Mouse (Mus musculus) 3134 (cell line): ENCODE data around the gene S100a3.

ENCODE experiments used
- DNase-seq: peaks from one replicate; pipeline ENCODE4 v3.0.0-alpha.2; 2011; ENCODE audit warnings: low spot score; ENCODE audit not compliant: insufficient read length; ENCODE audit errors: extremely low read depth

S100a3 gene

DNA sequence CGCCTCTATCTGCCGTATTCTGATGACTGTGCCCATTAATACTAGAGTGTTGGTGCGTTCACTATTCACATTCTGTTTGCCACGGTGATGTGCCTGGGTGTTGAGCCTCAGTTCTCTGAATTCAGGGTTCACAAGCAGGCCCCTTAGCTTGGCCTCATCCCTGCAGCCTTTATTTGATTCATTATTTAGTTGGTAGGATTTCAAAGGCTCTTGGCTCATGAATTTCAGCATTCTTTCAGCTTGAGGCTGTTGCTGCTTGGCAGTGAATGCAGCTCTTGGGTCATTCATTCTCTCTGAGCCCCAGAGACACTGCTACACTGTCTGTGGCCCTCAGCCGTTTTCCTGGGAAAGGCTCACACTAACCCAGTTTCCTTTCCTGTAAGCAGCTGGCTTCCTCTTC lies 4.4 kb upstream of the S100a3 start:
- DNase-seq, result peak; percentile 23

DNA sequence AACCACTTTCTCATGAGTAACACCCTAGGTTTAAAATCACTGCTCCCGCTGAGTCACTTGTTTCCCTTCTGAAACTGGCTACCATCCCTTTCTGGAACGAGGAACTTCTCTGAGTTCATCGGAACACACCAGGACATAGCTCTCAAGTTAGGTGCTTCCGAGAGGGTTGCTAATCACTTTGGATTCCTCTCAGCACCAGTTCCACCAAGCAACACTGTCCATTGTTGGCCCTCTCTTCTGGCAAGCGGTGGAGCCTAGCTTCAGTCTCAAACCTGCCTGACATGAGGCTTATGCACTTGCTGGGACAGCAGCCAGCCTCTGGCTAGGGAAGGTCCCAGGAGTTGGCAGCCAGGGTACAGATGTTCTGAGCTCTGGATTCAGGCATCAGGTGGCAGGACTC lies 14.3 kb downstream of the S100a3 start:
- peak; percentile 71 for DNase-seq

DNA sequence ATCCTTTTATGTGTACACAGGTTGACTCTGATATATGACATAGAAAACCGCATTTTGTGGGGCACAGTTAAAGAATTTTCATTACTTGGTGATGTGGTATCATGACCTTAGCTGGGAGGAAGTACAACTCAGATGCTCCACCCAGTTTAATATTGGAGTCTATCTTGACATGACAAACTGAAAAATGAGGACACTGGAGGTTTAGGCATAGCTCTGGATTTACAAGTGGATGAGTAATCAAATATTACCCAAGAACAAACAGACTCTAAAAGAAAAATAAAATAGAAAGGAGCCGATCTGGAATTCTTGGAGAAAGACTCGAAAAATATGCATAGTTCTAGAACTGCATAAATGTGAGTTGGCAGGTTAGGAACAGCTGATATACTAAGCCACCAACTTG lies 14.9 kb downstream of the S100a3 start:
- peak; percentile 41 for DNase-seq

DNA sequence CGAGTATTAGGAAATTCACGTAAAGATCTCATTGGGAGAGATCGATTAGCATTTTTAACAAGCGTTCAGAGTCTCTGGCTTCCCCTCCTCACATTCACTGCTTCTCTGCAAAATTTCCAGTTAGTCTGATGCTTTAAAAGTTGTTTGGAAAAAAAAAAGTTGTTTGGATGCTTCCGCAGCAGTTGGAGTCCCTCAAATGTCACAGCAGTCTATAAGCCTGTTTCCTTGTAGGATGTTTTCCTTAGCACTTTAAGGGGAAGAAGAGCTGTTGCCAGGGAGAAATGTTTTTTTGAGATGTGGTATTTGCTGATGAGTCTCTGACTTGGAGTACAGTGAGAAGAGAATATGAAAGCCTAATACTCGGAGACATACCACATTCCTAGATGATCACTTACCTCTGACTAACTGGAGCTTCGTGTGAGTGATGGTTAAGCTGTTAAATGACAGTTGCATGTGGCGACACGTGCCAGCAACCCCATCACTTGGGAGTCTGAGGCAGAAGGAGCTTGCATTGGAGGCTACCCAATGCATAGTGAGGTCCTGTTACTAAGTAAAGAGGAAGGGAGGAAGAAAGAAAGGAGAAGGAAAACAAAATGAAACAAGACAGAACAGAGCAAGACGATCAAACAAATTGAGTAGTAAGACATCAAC lies 16.1 kb downstream of the S100a3 start:
- no peak for DNase-seq

DNA sequence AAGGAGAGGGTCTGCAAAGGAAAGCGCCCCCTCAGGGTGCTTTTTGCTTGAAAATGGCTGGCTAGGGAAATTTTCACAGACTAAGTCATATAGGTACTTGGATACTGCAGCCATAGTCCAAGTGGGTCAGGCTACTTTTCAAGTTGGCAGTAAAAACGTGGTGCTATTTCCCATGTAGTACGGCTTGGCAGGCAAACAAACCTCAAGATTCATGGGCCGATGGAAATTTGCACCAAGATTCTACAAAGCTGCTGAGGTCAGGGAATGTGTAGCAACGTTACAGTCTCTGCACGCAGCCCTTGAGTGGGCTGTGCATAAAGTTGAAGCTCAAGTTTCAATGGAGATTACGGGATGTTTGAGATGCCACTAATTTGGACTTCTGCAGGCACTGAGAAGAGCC lies 19.1 kb downstream of the S100a3 start:
- peak; percentile 40 for DNase-seq

DNA sequence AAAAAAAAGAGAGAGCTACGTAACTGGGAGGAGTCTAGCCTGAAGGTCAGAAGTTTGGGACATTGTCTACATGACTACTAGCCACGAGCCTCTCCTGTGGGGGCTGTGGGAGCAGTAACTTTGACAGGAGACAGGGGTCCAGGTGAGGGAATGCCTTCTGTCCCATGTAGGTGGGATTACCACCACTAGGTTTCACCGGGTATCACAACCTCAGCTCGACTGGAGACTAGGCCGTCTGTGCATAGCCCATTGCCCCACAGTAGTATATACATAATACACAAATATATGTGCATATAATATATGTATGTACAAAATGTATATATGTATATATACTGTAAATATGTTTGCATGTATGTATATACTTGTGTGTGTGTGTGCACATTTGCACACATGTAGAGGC lies 20.8 kb downstream of the S100a3 start:
- DNase-seq, result no peak

DNA sequence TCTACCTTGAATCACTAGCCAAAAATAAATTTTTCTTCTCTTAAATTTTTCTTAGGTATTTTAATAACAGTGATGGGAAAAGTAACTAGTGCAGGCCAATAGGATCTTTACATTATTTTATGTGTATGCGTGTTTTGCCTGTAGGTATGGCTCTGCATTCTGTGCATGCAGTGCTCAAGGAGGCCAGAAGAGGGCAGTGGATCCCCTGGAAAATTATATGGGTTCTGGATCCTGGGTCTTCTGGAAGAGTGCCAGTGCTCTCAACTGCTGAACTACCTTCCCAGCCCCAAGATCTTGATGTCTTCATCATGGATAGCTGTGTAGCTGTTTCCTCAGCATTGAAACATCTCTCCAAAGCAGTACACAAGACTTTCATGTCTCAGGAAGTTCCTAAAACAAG lies 21.8 kb downstream of the S100a3 start:
- no peak for DNase-seq

DNA sequence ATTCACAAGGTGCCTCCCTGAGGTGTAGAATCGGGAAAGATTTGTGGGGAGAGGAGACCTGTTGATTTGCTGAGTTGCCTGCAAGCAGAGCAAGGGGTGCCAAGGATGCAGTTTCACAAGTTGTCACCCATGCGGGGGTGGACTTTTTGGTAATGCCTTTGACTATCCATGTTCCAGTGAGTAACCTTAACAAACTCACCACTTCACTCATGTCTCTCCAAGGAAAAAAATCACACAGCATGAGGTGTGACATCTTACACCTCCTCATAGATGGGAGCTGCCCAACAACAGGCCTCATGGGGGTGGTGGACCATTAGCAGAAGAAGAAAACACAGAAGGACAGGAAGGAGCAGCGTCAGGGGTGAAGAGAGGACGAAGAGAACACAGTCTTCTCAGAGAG lies 22.2 kb downstream of the S100a3 start:
- DNase-seq, result no peak

DNA sequence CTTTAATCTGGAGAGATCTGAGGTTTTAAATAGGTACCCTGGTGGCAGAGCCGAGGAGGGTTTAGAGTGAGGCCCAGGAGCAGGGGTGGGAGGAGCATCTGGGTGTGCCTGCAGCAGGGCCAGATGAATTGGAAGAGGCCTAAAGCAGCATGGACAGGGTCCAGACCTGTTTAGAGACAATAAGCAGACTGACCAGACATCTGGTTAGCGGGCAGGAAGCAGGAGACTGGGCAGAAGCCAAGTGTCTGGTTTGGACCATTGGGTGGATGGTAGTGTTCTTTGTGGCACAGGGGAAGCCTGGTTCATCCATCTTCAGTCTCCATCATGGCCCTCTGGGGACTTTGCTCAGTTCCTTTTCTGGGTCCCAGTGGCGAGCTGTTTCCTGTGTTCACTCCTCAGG lies 23.5 kb downstream of the S100a3 start:
- peak; percentile 75 for DNase-seq

DNA sequence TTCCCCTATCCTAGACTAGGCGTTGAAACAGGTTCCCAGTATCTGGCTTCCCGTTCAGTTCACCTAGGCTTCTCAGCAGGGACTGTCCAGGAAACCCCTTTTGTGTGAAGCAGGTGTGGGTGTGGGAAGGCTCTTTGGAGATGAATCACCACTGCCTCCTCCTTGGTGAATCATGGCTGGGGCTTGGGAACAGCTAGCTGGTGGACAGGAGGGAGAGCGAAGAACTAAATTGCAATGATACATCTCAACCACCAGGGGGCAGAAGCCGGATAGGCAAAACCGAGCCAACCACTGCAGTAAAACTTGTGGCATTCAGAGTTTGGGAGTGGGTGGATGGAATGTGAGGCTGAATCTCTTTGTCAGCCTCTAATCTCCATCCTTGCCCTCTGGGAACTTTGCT lies 25.2 kb downstream of the S100a3 start:
- DNase-seq, result peak; percentile 72

DNA sequence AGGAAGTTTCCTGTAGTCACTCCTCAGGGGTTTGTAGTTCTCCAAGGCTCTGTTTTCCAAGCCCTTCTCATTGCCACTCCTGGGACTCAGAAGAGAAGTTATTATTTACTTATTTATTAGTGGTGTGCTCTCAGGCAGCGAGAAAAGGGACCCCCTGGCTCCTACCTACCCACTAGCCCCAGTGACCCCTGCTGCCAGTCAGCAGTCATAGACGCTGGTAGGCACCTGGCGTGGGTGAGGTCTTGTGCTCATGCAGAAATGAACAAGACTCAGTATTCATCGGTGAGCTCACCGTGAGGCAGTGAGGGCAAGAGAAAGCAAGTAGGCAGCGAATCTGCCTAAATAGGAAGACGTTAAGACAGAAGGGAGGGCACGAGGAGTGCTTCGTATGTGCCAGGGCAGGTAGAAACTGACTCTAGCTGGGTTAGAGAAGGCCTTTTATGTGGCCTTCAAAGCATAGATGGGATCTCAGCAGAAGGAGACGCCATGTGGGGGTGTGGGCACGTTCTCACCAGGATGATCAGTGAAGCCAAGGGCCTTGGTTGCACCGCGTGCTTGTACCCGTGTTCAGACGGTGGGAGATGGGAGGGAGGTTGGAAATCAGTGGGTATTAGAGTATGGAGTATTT lies 25.8 kb downstream of the S100a3 start:
- DNase-seq, result peak; percentile 72

DNA sequence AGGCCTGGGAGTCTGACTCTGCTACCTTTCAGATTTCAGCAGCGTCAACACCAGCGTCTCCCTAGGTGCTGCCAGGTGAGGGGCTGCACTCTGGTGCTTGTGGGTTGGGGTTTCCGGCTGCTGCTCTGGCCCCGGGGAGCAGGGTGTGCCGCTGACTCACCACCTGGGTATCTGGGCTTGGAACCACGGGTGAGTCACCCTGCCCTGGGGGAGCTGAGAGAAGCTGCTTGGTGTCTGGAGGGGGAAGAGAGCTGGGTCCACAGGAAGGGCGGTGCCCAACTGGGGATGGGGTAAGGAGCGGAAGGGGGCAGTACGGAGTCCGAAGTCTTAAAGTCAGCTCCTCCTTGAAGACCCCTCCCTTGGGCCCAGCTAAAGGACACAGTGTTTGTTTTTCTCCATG lies 26.5 kb downstream of the S100a3 start:
- peak; percentile 98 for DNase-seq

DNA sequence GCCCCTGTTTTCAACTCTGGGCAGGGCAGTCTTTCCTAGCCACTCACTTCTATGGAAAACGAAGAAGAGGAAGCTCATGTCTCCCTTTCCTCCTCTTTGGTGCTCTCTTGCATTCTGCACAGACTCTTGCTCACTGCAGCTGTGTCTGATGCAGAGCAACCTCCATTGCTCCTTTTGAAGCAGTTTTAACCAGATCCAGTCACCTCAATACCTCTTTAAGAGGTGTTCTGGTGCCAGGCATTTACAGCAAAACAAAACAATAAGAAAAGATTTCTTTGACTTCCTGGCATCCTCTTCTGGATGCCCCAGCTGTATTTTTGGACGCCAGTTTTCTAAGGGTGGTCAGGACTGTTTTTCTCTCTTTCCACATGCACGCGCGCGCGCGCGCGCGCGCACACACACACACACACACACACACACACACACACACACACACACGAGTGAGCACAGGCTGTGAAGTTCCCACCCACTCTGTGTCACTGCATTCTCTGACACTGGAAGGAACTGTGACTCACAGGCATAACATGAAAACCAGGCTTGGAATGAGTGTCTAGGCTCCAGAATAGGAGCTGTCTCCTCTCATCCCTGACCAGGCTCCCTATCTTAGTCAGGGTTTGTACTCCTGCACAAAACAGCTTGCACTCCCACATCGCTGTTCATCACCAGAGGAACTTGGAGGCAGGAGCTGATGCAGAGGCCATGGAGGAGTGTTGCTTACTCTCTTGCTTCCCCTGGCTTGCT lies 27.2 kb downstream of the S100a3 start:
- DNase-seq, result peak; percentile 88

DNA sequence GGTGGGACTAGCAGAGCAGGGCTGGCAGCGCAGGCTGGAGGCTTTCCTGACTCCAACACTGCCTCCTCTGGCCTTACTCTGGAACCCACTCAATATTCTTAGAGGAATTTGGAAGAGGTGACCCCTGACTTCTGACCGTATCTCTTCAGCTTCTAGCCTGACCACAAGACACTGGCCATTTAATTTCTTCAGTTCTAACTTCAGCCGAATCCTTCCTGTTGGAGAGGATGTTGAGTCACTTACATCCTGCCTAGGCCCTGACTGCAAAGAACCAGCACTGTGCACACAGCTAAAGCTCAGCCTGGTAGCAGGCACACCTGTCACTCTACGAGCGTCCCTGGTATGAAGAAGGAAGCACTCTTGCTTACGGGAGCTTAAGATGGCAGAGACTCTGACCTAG lies 29.0 kb downstream of the S100a3 start:
- DNase-seq, result peak; percentile 53

DNA sequence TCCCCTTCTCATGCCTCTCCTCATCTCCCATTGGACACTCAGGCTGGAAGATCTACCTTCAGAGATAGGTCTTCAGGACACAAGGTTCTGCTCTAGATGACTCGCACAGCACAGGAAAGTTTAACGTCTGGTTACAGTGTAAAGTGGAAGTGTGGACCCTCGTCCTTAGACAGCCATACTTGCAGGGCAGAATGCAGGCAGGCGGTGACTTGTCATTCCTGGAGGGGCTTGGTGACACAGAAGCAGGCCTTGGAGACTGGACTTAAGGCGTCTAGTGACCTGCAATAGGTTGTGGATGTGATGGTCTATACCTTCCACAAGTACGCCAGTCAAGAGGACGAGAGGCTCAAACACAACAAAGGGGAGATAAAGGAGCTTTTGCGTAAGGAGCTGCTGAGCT lies 29.6 kb downstream of the S100a3 start, which contains the start of gene S100a2:
S100a2 (plus strand) TSS at position 301 of the 400 bp plus-strand sequence.
- DNase-seq, result no peak

DNA sequence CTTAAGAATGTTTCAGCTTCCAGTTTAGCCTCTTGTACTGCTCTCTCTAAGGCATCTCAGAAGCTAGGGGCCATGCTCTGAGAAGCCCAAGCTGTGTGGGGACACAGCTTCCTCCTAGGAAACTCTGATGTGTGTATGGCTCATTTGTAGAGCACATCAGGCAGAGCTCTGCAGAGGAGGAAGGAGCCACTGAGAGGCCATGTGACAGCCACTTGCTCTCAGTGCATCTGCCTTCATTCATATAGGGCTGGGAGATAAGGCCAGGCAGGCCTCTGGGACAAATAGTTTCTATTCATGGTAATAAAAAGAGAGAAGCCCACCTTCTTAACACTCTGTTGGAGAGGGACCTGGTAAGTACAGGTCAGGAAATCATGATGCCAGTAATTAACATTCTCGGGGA lies 34.1 kb downstream of the S100a3 start:
- no peak for DNase-seq

DNA sequence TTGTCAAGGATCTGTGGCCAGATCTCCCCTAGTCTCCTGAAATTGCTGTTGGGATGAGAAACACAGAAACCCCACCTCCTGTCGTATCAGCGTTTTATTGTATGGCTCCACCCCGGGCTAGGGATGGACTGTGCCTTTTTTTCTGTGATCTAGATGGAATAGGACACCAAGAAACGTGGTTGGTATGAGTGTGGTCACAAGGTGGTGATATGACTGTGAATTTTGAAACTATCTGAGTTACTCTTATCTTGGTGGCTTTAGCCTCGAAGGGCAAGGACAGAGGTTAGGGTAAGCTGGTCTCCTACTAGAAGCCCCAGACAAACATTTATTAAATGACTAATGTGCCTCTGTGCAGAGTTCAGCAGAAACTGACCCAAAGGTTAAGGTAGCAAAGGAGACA lies 35.2 kb downstream of the S100a3 start:
- no peak for DNase-seq

DNA sequence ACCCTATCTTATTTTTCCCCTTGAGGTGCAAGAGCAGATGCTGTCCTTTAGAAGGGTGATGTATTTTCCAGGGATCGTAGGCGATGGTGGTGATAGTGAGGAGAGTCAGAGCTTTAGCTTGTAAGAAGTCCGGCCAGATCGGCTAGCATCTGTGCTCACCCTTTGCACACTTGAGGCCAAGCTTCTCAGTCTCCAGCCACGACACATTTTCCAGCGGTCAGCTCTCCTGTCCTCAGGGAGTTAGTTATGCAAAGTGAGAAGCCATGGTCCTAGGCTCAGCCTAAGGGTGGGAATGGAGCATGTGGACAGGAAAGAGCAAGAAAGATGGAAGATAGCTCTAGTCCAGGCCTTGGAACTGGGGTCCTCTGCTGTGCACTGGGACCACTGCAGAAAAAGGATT lies 36.4 kb downstream of the S100a3 start:
- DNase-seq, result no peak

DNA sequence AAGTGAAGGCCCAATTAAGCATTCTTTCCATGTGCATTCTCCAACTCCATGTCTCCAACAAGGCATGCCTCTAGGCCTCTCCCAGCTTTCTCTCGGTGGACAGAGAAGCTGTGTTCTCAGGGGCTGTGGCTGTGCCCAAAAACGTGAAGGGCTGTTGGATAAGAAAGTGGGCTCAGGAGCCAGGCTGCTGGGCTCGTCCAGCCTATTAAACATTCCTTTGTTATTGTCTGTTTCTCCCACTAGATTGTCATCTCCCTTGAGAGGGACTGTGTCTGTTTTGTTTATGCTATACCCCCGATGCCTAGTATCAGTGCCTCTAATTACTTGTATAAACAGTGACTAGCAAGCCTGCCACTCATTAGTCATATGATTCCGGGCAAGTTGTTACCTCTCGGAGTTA lies 37.4 kb downstream of the S100a3 start:
- no peak for DNase-seq

DNA sequence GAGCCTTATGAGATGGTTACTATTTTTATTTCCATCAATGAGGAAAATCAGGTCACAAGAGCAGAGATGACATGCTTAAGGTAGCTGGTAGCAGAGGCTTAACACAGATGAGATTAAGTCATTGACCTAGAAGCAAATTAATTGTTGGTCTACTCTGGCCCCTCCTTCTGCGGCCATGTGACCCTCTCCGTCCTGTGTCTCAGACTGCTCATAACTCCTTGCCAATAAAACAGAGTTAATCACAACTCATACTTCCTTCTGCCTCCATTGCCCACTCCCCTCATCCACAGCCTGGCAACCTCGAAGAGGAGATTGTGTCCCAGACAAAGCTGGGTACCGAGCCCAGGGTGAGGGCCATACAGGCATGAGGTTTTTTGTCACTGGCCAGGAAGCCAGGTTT lies 37.8 kb downstream of the S100a3 start:
- no peak for DNase-seq

DNA sequence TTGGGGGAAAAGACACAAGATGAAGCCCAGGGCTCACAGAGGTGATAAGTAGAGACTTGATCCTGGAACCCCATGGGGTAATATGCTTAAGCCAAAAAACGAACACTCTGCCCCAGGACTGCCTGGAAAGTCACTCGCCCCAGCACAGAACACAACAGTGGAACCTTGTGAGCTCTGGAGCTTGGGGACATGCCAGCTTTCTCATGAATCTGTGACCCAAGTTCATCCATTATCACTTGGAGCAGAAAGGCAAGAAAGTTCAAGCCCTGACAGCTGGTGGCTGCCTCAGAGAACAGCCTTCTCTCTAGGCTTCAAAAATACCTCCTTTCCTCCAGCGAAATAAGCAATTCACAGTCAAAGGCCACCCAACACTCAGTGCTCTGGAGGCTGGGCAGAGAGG lies 39.0 kb downstream of the S100a3 start:
- DNase-seq, result no peak

DNA sequence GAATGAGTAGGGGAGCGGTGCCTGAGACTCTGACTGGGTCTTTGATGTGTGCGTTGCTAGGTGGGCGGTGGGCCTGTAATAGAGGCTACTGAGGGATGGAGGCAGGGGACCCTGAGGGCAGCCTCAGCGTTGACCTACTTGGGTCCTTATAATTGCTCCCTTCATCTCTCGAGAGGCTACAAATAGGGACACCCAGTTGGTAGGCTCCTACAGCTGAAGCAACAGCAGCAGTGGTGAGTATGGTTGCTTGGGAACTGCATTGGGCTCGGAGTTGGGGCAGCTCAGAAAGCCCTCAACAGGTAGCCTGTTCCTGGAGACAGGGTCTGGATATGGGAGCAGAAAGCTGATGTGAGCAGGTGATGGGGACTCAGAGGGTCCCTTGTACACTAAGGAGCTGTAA lies 39.7 kb downstream of the S100a3 start:
- DNase-seq, result no peak
